Mouse (Mus musculus): ENCODE results near the gene Hsd17b12.

- TF ChIP-seq GATA1 (IDR thresholded peaks at IDR 0.05; ENCODE audit: borderline replicate concordance, low read length) (no peak), FLI1 (IDR thresholded peaks at IDR 0.05; ENCODE audit: low read length) (no peak)
These were observed 98.3 kb downstream of the Hsd17b12 start for GRCm38 (mm10) chr2:94059459-94059858.
